Mouse (Mus musculus) C2C12 (cell line): Measurements from ENCODE around the gene Ppa2. TPM values are rescaled to one million over a fixed set of nuclear protein-coding genes. Genes with fewer than 3 reads are reported as not detected.

ENCODE experiments used
- H3K27me3 ChIP-seq: one replicate; pipeline ENCODE4 v1.6.1; 2011; ENCODE audit not compliant: control insufficient read depth, insufficient read depth, insufficient read length
- H3K36me3 ChIP-seq: one replicate; pipeline ENCODE4 v1.6.1; 2011; ENCODE audit not compliant: control insufficient read depth, insufficient read depth
- H3K4me3 ChIP-seq: one replicate; pipeline ENCODE4 v1.5.1; 2011; ENCODE audit warnings: mild to moderate bottlenecking, control low read depth; ENCODE audit not compliant: poor library complexity, insufficient read depth, severe bottlenecking
- H3K79me2 ChIP-seq: one replicate; pipeline ENCODE4 v1.6.1; 2011; ENCODE audit not compliant: control insufficient read depth, insufficient read depth
- H3K79me3 ChIP-seq: one replicate; pipeline ENCODE4 v1.6.1; 2011; ENCODE audit warnings: low read depth, control low read depth
- H3ac ChIP-seq: one replicate; pipeline ENCODE3; 2011; ENCODE audit warnings: low read depth; ENCODE audit not compliant: control insufficient read depth, insufficient read length
- CEBPB ChIP-seq: IDR thresholded peaks from one replicate; pipeline ENCODE4 v1.6.1; 2011; ENCODE audit warnings: low read depth, mild to moderate bottlenecking, control low read depth, moderate library complexity
- CTCF ChIP-seq: IDR thresholded peaks from one replicate; pipeline ENCODE4 v1.5.1; 2011; ENCODE audit not compliant: control insufficient read depth, insufficient read depth, insufficient read length
- FOSL1 ChIP-seq: IDR thresholded peaks from one replicate; pipeline ENCODE4 v1.8.0; 2011; ENCODE audit warnings: mild to moderate bottlenecking, low read length; ENCODE audit not compliant: poor library complexity, insufficient read depth, severe bottlenecking
- MAX ChIP-seq: IDR thresholded peaks from one replicate; pipeline ENCODE4 v1.6.1; 2011; ENCODE audit warnings: mild to moderate bottlenecking, control low read depth
- MYOD1 ChIP-seq: IDR thresholded peaks from one replicate; pipeline ENCODE4 v1.6.1; 2011; ENCODE audit warnings: low read depth; ENCODE audit not compliant: control insufficient read depth, insufficient read length
- MYOG ChIP-seq: IDR thresholded peaks from one replicate; pipeline ENCODE4 v1.6.1; 2011; ENCODE audit not compliant: control insufficient read depth, insufficient read length; ENCODE audit errors: extremely low read depth
- USF1 ChIP-seq: IDR thresholded peaks from one replicate; pipeline ENCODE4 v1.6.1; 2011; ENCODE audit warnings: low read depth, mild to moderate bottlenecking, control low read depth, moderate library complexity
- polyA plus RNA-seq: library from polyadenylated mRNA; unstranded; fragments of >200 nt; fragmentation: generic; extraction: Trizol; gene quantifications from one replicate; pipeline ENCODE4 v1.2.1, GENCODE M21; 2012; ENCODE audit warnings: missing spikeins

Ppa2 gene
- polyA plus RNA-seq, 1 experiment = 41.2 TPM

- TF ChIP-seq CEBPB (no peak), MAX (no peak), FOSL1 (no peak), CTCF (no peak), MYOG (no peak), USF1 (no peak), MYOD1 (no peak)
- Histone ChIP-seq H3K79me3 (peaks cover 7% of the 10 kb centered on the region), H3K79me2 (peaks cover 18% of the 10 kb centered on the region), H3K36me3 (no peaks in the 10 kb centered on the region), H3ac (no peak overlapping the region), H3K27me3 (no peaks in the 10 kb centered on the region), H3K4me3 (no peak overlapping the region)
Measured at GRCm38 (mm10) chr3:133315011-133315410, 5.1 kb downstream of the Ppa2 start.

GRCm38 (mm10) chr3:133315647-133316046, 5.7 kb downstream of the Ppa2 start:
- peaks cover 18% of the 10 kb centered on the region for H3K79me2 ChIP-seq
- no peaks in the 10 kb centered on the region for H3K36me3 ChIP-seq
- H3K27me3 ChIP-seq = no peaks in the 10 kb centered on the region
- H3K4me3 ChIP-seq = no peak overlapping the region
- no peak overlapping the region for H3ac ChIP-seq
- TF ChIP-seq MYOG (no peak), FOSL1 (no peak), CTCF (no peak), MYOD1 (no peak), MAX (no peak), CEBPB (no peak), USF1 (no peak)
- peaks cover 7% of the 10 kb centered on the region for H3K79me3 ChIP-seq

- Histone ChIP-seq H3K27me3 (no peaks in the 10 kb centered on the region), H3ac (no peak overlapping the region), H3K79me2 (no peaks in the 10 kb centered on the region), H3K36me3 (no peaks in the 10 kb centered on the region), H3K4me3 (no peak overlapping the region), H3K79me3 (peaks cover 1% of the 10 kb centered on the region)
- TF ChIP-seq CTCF = no peak
- no peak for TF ChIP-seq FOSL1
- no peak for TF ChIP-seq MAX
- no peak for TF ChIP-seq MYOD1
- no peak for TF ChIP-seq CEBPB
- TF ChIP-seq USF1 = no peak
- no peak for TF ChIP-seq MYOG
Measured at GRCm38 (mm10) chr3:133317845-133318244, 7.9 kb downstream of the Ppa2 start.

GRCm38 (mm10) chr3:133318596-133318995, 8.7 kb downstream of the Ppa2 start:
- TF ChIP-seq CEBPB (no peak), CTCF (no peak), MYOD1 (no peak), MYOG (no peak), USF1 (no peak), FOSL1 (no peak), MAX (no peak)
- Histone ChIP-seq H3K79me3 (peaks cover 1% of the 10 kb centered on the region), H3K79me2 (no peaks in the 10 kb centered on the region), H3K27me3 (no peaks in the 10 kb centered on the region), H3ac (no peak overlapping the region), H3K36me3 (no peaks in the 10 kb centered on the region), H3K4me3 (no peak overlapping the region)

GRCm38 (mm10) chr3:133319795-133320194, 9.9 kb downstream of the Ppa2 start:
- Histone ChIP-seq H3K27me3 (no peaks in the 10 kb centered on the region), H3K79me2 (no peaks in the 10 kb centered on the region), H3K4me3 (no peak overlapping the region)

More at GRCm38 (mm10) chr3:133319795-133320194, 9.9 kb downstream of the Ppa2 start:
- H3K36me3 ChIP-seq = no peaks in the 10 kb centered on the region
- no peak overlapping the region for H3ac ChIP-seq
- TF ChIP-seq MYOG = no peak
- no peak for TF ChIP-seq CEBPB
- TF ChIP-seq MYOD1 = no peak
- TF ChIP-seq MAX = no peak
- no peak for TF ChIP-seq USF1
- no peak for TF ChIP-seq CTCF
- no peak for TF ChIP-seq FOSL1
- peaks cover 1% of the 10 kb centered on the region for H3K79me3 ChIP-seq
